Mouse (Mus musculus) intestine, embryonic 15.5 days (tissue): ENCODE measurements around the gene A1cf. TPM values are rescaled to one million over a fixed set of nuclear protein-coding genes. Genes with fewer than 3 reads are reported as not detected.

Experiments
- ATAC-seq: fragments of 200-750 bp; cut with Nextera tagmentation; 2 replicates; pipeline ENCODE4 v1.8.0; 2017; ENCODE audit warnings: moderate TSS enrichment, moderate library complexity
- H3K27ac ChIP-seq: fragments of 300-500 bp; sonication (generic); 2 replicates; pipeline ENCODE4 v1.5.1; 2015; ENCODE audit warnings: mild to moderate bottlenecking, inconsistent platforms
- H3K27me3 ChIP-seq: fragments of 300-500 bp; sonication (generic); replicated peaks from 2 replicates; pipeline ENCODE4 v1.6.1; 2015; ENCODE audit warnings: inconsistent platforms
- H3K36me3 ChIP-seq: fragments of 300-500 bp; sonication (generic); 2 replicates; pipeline ENCODE4 v1.6.1; 2015; ENCODE audit warnings: inconsistent platforms
- H3K4me1 ChIP-seq: fragments of 300-500 bp; sonication (generic); replicated peaks from 2 replicates; pipeline ENCODE4 v1.6.1; 2015; ENCODE audit warnings: inconsistent platforms
- H3K4me2 ChIP-seq: fragments of 300-500 bp; sonication (generic); replicated peaks from 2 replicates; pipeline ENCODE4 v1.6.1; 2015; ENCODE audit warnings: mild to moderate bottlenecking, inconsistent platforms
- H3K4me3 ChIP-seq: fragments of 300-500 bp; sonication (generic); replicated peaks from 2 replicates; pipeline ENCODE4 v1.5.1; 2015; ENCODE audit warnings: inconsistent platforms
- H3K9ac ChIP-seq: fragments of 300-500 bp; sonication (generic); 2 replicates; pipeline ENCODE4 v1.6.1; 2015; ENCODE audit warnings: inconsistent platforms
- H3K9me3 ChIP-seq: fragments of 300-500 bp; sonication (generic); 2 replicates; pipeline ENCODE4 v1.6.1; 2016; ENCODE audit warnings: inconsistent platforms
- WGBS: fragments of 180-500 bp; shearing (Covaris S2); methylation state at CpG from one replicate; pipeline ENCODE4 v1.1.7; 2015; 5-methylcytosine and 5-hydroxymethylcytosine counted together
- polyA plus RNA-seq: library from polyadenylated mRNA; unstranded; fragments of >200 nt; fragmentation: Nextera tagmentation; extraction: Ambion mirVana; gene quantifications from 2 replicates; pipeline ENCODE4 v1.2.1, GENCODE M21; 2015

Gene A1cf
- polyA plus RNA-seq = 8.9 and 11.1 TPM in 2 replicates

DNA sequence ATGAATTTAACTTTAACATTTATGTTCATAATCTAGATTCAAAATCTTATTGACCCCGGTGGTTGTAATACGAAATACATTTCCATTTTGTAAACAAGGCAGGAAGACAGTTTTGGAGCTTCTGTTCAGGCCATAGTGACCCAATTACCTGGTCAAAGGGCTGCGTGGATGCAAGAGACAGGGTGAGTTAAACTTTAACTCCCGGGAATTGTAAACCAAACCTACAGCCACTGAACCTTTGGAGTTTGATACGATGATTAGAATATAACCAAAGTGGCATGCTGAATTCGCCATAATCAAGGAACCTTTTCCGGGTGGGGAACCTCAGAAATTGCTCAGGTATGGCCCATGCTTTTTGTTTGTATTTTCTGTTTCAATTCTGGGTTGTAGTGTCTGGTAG lies at the start of gene A1cf:
TSS of gene A1cf (plus strand) at position 244 of the 400 bp plus-strand sequence.
- no peaks in the 10 kb centered on the region for H3K36me3 ChIP-seq
- H3K9me3 ChIP-seq = no peaks in the 10 kb centered on the region
- peak within 1 kb of the TSS; percentile 26; the same call in 1 of the 2 replicates for H3K9ac ChIP-seq
- no peaks in the 10 kb centered on the region for H3K27me3 ChIP-seq
- peak within 1 kb of the TSS; percentile 34 for H3K4me3 ChIP-seq
- WGBS = 56% methylated on average over 7 of the region's 7 CpGs
- no peak within 1 kb of the TSS for H3K27ac ChIP-seq
- peak; percentile 87 for ATAC-seq
- peaks cover 5% of the 10 kb centered on the region; the same call in 1 of the 2 replicates for H3K4me1 ChIP-seq
- H3K4me2 ChIP-seq = peak within 1 kb of the TSS; percentile 30

DNA sequence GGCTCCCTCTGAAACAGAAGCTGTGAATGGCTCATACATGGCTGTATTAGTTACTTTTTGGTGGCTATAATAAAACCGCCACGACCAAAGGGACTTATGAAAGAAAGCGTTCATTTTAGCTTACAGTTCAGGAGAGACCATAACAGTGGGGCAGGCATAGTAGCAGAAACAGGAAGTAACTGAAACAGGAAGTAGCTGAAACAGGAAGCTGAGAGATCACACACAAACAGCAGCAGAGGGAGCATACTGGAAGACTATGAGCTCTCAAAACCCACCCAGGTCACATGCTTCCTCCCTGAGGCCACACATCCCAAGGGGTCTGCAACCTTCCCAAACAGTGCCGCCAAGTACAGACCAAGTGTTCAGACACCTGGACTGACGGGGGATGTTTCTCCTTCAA lies 34.3 kb upstream of the A1cf start:
- no peaks in the 10 kb centered on the region for H3K27me3 ChIP-seq
- H3K4me1 ChIP-seq = no peaks in the 10 kb centered on the region
- H3K4me2 ChIP-seq = no peak overlapping the region
- WGBS = 86% methylated on average over 5 of the region's 5 CpGs
- no peak overlapping the region for H3K27ac ChIP-seq
- no peak overlapping the region for H3K9ac ChIP-seq
- ATAC-seq = no peak
- no peaks in the 10 kb centered on the region for H3K36me3 ChIP-seq
- no peaks in the 10 kb centered on the region for H3K9me3 ChIP-seq
- H3K4me3 ChIP-seq = no peak overlapping the region

DNA sequence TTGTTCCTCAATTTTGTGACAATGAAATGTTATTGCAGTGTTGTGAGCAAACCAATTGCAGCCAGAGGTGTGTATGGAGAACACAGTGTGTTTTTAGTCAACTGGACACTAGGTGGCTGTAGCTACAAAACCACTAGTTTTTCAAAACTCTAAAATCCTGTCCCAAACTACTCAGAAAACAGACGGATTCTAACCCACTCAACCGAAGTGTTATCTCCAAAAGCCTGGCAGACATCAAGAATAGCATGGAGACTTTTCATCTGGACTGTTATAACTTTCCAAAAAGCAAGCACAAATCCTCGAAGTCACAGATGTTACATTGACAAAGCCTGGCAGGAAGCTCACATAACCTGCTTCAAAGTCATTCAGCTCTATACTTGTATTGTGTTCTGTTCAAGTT lies 6.7 kb upstream of the A1cf start:
- ATAC-seq = no peak
- no peaks in the 10 kb centered on the region for H3K27me3 ChIP-seq
- H3K4me2 ChIP-seq = no peak overlapping the region
- H3K9ac ChIP-seq = no peak overlapping the region
- no peaks in the 10 kb centered on the region for H3K4me1 ChIP-seq
- no peak overlapping the region for H3K4me3 ChIP-seq
- H3K36me3 ChIP-seq = no peaks in the 10 kb centered on the region
- 53% methylated on average over 3 of the region's 3 CpGs for WGBS
- no peaks in the 10 kb centered on the region for H3K9me3 ChIP-seq
- no peak overlapping the region for H3K27ac ChIP-seq

DNA sequence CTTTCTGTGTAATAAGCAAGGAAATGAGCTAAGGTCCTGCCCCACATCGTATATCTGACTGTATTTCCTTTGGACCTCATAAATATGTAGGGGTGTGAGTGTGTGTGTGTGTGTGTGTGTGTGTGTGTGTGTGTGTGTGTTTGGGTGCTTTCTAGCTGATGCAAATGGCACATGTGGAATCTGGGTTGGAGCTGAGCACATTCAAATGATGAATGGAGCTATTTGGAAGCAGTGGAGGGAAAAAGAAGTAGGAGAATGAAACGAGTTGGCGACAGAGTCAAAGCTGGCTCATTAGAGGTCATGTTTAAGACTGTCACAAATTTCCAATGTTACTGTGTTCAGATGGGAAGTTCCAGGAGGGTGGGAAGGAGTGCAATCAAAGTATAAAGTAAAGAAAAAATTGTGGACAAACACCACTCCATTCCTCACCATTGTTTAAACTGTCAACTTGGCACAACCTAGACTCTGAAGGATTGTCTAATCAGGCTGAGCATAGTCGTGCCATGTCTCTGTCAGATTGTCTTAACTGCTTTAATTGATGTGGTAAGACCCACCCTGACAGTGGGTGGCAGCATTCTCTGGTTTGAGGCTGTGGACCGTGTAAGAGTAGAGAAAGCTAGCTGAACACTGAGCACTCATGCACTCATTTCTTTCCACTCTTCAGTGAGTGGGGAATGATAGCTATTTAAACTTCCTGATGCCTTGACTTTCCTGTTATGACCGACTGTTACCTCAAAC lies 5.9 kb upstream of the A1cf start:
- no peak overlapping the region for H3K9ac ChIP-seq
- H3K4me2 ChIP-seq = no peak overlapping the region
- H3K4me3 ChIP-seq = no peak overlapping the region
- H3K27me3 ChIP-seq = no peaks in the 10 kb centered on the region
- no peaks in the 10 kb centered on the region for H3K9me3 ChIP-seq
- 62% methylated on average over 6 of the region's 6 CpGs for WGBS
- no peaks in the 10 kb centered on the region for H3K4me1 ChIP-seq
- no peak overlapping the region for H3K27ac ChIP-seq
- ATAC-seq = no peak
- no peaks in the 10 kb centered on the region for H3K36me3 ChIP-seq

DNA sequence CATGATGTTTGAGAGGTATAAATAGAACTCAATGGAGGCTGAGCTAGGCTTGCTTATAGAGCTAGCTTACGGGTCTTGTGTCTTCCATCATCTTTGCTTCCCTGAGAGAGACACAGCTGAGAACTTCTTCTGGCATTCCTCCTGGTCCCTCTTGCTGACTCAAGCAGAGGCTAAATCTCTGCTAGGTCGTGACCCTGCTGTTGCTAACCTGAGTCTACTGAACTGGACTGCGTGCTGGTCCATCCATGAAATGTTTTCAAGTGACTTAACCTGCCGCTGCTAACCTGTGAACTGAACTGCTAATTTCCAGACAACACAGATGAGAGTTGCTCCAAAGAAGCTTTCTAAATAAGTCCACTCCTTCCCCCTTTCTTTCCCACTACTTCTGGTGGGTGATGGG lies 3.1 kb upstream of the A1cf start:
- Histone ChIP-seq H3K9me3 (no peaks in the 10 kb centered on the region), H3K27ac (no peak overlapping the region), H3K36me3 (no peaks in the 10 kb centered on the region), H3K4me3 (no peak overlapping the region), H3K27me3 (no peaks in the 10 kb centered on the region), H3K9ac (no peak overlapping the region), H3K4me1 (peaks cover 1% of the 10 kb centered on the region; the same call in 1 of the 2 replicates), H3K4me2 (no peak overlapping the region)
- 89% methylated on average over 4 of the region's 4 CpGs for WGBS
- ATAC-seq = no peak

DNA sequence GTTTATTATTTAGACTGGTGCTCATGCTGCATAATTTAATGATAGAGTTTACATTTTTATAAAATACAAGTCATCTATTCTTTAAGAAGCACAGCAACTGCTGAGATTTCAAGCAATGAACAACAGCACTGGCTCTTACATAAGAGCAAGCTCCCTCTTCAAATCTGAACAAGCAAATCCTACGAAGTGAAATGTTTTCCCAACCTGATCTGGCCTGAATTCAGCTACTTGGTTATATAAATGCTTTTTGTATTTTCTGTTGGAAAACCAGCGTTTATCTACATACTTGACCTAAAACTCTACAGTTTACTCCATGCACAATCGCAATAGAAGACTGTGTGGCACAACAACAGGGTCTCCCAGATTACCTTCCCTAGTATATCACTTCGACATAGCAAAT lies 488 bp upstream of the A1cf start:
- Histone ChIP-seq H3K36me3 (no peaks in the 10 kb centered on the region), H3K4me2 (no peak overlapping the region), H3K4me3 (no peak overlapping the region), H3K27me3 (no peaks in the 10 kb centered on the region), H3K4me1 (peaks cover 5% of the 10 kb centered on the region; the same call in 1 of the 2 replicates), H3K9ac (no peak overlapping the region), H3K9me3 (no peaks in the 10 kb centered on the region), H3K27ac (no peak overlapping the region)
- ATAC-seq = peak; percentile 21; the same call in 1 of the 2 replicates
- 53% methylated on average over 4 of the region's 4 CpGs for WGBS

DNA sequence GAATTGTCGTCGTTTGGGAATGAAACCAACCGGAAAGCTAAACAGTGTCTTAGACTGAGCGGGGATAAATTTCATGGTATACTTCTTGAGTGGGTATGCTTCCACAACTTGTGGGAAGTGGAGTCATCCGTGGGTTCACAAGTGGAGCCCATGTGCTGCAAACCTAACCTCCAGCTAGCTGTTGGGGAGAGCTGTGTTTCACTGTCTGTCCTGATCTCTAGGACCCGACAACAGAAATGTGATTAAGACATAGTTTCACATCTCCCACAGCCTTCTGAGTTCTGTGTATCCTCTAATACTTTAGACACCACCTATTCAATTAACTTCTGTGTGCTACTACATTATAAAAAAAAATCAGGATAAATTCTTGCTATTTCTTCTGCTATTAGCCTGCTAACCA lies 407 bp downstream of the A1cf start:
- Histone ChIP-seq H3K9ac (peak overlapping the region; percentile 26; the same call in 1 of the 2 replicates), H3K9me3 (no peaks in the 10 kb centered on the region), H3K27me3 (no peaks in the 10 kb centered on the region), H3K27ac (no peak overlapping the region), H3K4me3 (peak overlapping the region; percentile 34), H3K4me2 (0 out of 2 replicates have a peak overlapping the region, but pooled peaks have one; percentile 3), H3K4me1 (peaks cover 5% of the 10 kb centered on the region; the same call in 1 of the 2 replicates), H3K36me3 (no peaks in the 10 kb centered on the region)
- 62% methylated on average over 6 of the region's 6 CpGs for WGBS
- peak; percentile 60 for ATAC-seq

DNA sequence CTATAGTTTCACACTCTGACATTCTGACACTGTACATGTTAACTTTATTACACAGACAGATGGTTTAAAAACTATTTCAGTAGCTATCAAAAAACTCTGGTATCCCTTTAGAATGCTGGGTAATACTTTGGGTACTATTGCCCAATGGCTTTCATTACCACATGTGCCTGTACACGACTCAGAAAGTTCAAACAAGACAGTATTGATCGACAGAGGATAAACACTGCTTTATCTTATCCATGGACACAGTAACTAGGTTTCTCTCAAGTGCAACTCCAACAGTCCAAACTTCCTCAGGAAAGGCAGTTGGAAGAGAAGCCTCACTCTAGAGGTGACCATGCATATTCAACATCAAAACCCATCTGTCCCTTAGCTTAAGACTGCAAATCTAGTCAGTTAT lies 2.8 kb downstream of the A1cf start:
- H3K9me3 ChIP-seq = no peaks in the 10 kb centered on the region
- no peak overlapping the region for H3K27ac ChIP-seq
- H3K36me3 ChIP-seq = no peaks in the 10 kb centered on the region
- WGBS = 39% methylated on average over 2 of the region's 2 CpGs
- no peak overlapping the region for H3K4me2 ChIP-seq
- H3K9ac ChIP-seq = no peak overlapping the region
- H3K27me3 ChIP-seq = no peaks in the 10 kb centered on the region
- H3K4me3 ChIP-seq = no peak overlapping the region
- peak; percentile 66 for ATAC-seq
- peaks cover 5% of the 10 kb centered on the region; the same call in 1 of the 2 replicates for H3K4me1 ChIP-seq

DNA sequence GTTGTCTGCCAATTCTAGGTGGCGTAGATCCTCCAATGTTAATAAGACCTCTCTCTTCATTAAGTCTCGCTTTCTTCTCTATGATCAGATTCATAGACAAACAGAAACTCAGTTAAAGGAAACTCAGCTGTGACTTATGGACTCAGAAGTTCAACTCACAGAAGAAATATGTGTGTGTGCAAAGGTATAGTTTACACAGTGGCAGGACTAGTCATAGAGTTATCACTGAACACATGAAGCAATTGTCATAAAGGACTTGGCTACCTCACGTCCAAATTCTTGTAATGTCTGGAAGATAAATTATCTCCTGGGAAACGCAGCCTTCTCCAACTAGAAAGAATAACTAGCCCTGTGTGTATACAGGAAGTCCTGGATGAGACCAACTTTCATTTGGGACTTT lies 9.4 kb downstream of the A1cf start:
- peak; percentile 67; the same call in 1 of the 2 replicates for ATAC-seq

DNA sequence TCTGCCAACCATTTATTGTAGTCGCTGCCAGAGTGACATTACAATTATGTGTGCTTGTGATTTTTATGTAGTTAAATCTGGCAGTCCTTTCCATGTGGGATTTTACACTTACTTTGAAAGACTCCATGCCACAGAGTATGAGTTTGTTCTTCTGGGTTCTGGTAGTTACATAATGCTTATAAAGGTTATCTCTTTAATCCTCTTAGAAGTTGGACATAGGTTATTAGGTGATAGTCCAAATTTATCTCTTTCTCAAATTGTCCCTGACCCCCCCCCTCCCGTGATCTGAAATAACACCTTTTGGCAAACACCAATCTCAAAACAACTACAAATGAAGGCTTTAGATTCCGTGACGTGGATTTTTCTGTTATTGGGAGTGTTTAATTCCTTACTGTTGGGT lies 16.0 kb downstream of the A1cf start:
- WGBS = 81% methylated on average over 4 of the region's 4 CpGs
- no peak for ATAC-seq
- no peaks in the 10 kb centered on the region for H3K27me3 ChIP-seq

More for the DNA sequence above, 9.4 kb downstream of the A1cf start:
- no peaks in the 10 kb centered on the region for H3K4me1 ChIP-seq
- H3K9ac ChIP-seq = no peak overlapping the region
- H3K36me3 ChIP-seq = no peaks in the 10 kb centered on the region
- no peaks in the 10 kb centered on the region for H3K9me3 ChIP-seq
- H3K27me3 ChIP-seq = no peaks in the 10 kb centered on the region
- no peak overlapping the region for H3K27ac ChIP-seq
- no peak overlapping the region for H3K4me2 ChIP-seq
- no peak overlapping the region for H3K4me3 ChIP-seq
- WGBS = 44% methylated on average over 4 of the region's 4 CpGs

DNA sequence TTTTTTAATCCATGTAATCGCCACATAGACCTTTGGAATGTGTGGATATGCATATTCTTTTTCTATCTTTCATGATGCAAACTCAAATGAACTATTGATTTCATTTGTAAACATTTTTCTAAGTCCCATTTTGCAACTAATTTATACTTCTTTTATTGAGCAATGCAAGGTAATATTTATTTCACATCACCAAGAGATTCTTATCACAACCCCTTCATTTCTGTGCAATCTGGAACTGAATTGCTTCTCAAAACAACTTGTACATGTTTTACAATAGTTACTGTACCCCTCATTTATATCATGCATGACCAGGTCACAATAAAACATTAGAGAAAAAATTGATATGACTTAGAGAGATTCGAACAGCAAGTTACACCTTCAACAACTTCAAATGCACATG lies 18.7 kb downstream of the A1cf start:
- Histone ChIP-seq H3K27ac (no peak overlapping the region), H3K9me3 (no peaks in the 10 kb centered on the region), H3K36me3 (no peaks in the 10 kb centered on the region), H3K9ac (no peak overlapping the region), H3K27me3 (no peaks in the 10 kb centered on the region), H3K4me3 (no peak overlapping the region), H3K4me1 (peaks cover 7% of the 10 kb centered on the region; the same call in 1 of the 2 replicates), H3K4me2 (no peak overlapping the region)
- no peak for ATAC-seq
- 95% methylated on average over 2 of the region's 2 CpGs for WGBS

More for the DNA sequence above, 16.0 kb downstream of the A1cf start:
- Histone ChIP-seq H3K27ac (no peak overlapping the region), H3K36me3 (no peaks in the 10 kb centered on the region), H3K4me2 (no peak overlapping the region), H3K4me1 (no peaks in the 10 kb centered on the region), H3K9me3 (no peaks in the 10 kb centered on the region), H3K9ac (no peak overlapping the region), H3K4me3 (no peak overlapping the region)

DNA sequence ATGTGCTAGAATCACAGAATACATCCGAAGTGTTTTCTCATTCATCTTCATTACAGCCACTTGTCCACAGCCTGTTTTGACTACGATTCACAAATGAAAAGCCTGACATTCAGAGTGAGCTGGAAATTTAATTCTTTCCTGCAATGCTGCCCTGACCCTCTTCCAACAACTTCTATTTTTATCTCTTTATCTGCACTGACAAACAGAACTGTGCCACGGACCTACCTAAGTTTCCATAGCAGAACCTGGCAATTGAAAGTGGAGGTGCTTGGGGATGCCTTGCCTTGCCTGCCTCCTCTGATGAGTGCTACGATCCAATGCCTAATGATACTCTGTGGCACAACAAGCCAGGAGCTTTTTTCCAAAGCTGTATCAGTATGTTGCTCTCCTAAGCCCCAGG lies 21.4 kb downstream of the A1cf start:
- no peaks in the 10 kb centered on the region for H3K9me3 ChIP-seq
- H3K4me3 ChIP-seq = no peak overlapping the region
- H3K4me2 ChIP-seq = no peak overlapping the region
- H3K27ac ChIP-seq = no peak overlapping the region
- H3K9ac ChIP-seq = no peak overlapping the region
- no peak for ATAC-seq
- no peaks in the 10 kb centered on the region for H3K36me3 ChIP-seq
- 47% methylated on average over 4 of the region's 4 CpGs for WGBS
- no peaks in the 10 kb centered on the region for H3K27me3 ChIP-seq
- H3K4me1 ChIP-seq = peaks cover 7% of the 10 kb centered on the region; the same call in 1 of the 2 replicates
